Comparison of ENCODE assay signal across 12 mouse cellular contexts in genomic region chr4:135069818-135070217, GRCm38 (mm10). TPM values are rescaled to one million over a fixed set of nuclear protein-coding genes. Genes with fewer than 3 reads are reported as not detected.
DNase-seq lines count a peak whose midpoint lies in the region; ATAC-seq and TF ChIP-seq lines count a peak whose summit lies in the region.
"Had no signal": no experiment of that assay in that cellular context is flagged by ENCODE, and none has a peak within 500 bp of the region (broad histone marks: within the 10 kb centered on the region; RNA-seq: fewer than 3 reads in every experiment).

No protein-coding gene starts in this region.

- no peaks in the 10 kb centered on the region for H3K9me3 ChIP-seq in midbrain, embryonic 14.5 days (ENCODE audit: control insufficient read depth, low read length)
- H3K9me3 ChIP-seq: G1E had no signal

- intact Hi-C loops in gastrocnemius, postnatal 14 days (cut with DNase I; ENCODE audit: low total_unique reads), result loop anchor here (10.0 kb wide), 2 partner anchors 125 to 135 kb away; no protein-coding TSS in a partner anchor
- intact Hi-C loops in gastrocnemius, postnatal 36 days (cut with DNase I), result loop anchor here (5.0 kb wide), 2 partner anchors 82 to 123 kb away; no protein-coding TSS in a partner anchor

- TF ChIP-seq POLR2A in lung, adult 2 months (IDR thresholded peaks at IDR 0.05; ENCODE audit: borderline replicate concordance, extremely low read depth, low read depth, low read length), result no peak

- H3K4me2 ChIP-seq in midbrain, embryonic 14.5 days (ENCODE audit: low read length), result no peak overlapping the region

- H3K27me3 ChIP-seq in splenic B cell, adult 2 months (ENCODE audit: control insufficient read depth, insufficient read depth, low read length, poor library complexity, severe bottlenecking), result no peaks in the 10 kb centered on the region
- no peaks in the 10 kb centered on the region for H3K27me3 ChIP-seq in midbrain, embryonic 14.5 days (ENCODE audit: control insufficient read depth, insufficient read depth, low read length)

- H3K4me1 ChIP-seq in lung, adult 2 months (ENCODE audit: control insufficient read depth, insufficient read depth, low read length), result no peaks in the 10 kb centered on the region
- no peaks in the 10 kb centered on the region for H3K4me1 ChIP-seq in midbrain, embryonic 14.5 days (ENCODE audit: control insufficient read depth, insufficient read depth, low read length)

- no peaks in the 10 kb centered on the region for H3K36me3 ChIP-seq in splenic B cell, adult 2 months (ENCODE audit: control insufficient read depth, insufficient read depth, low read length, poor library complexity, severe bottlenecking)
- no peaks in the 10 kb centered on the region for H3K36me3 ChIP-seq in midbrain, embryonic 14.5 days (ENCODE audit: control insufficient read depth, insufficient read depth, low read length)
- H3K36me3 ChIP-seq: G1E had no signal

- no peak overlapping the region for H3K4me3 ChIP-seq in lung, adult 2 months (replicated peaks; ENCODE audit: extremely low read depth, low read depth, low read length)
- no peak overlapping the region for H3K4me3 ChIP-seq in midbrain, embryonic 14.5 days (replicated peaks; ENCODE audit: low read depth, low read length)
- H3K4me3 ChIP-seq: layer of hippocampus, adult 2 months had no signal

- ATAC-seq in midbrain, embryonic 14.5 days (ENCODE audit: low FRiP score, low TSS enrichment), result no peak

- no peak overlapping the region for H3K27ac ChIP-seq in midbrain, embryonic 14.5 days (replicated peaks; ENCODE audit: low read depth, low read length)
- H3K27ac ChIP-seq: layer of hippocampus, adult 2 months had no signal

- peak; percentile 46 for DNase-seq in gastrocnemius, postnatal 14 days
- DNase-seq in gastrocnemius, postnatal 36 days, result no peak
- peak; percentile 33 for DNase-seq in thymus, postnatal 25 days
- DNase-seq in thymus, postnatal 0 days (ENCODE audit: low spot score), result no peak
- peak; percentile 17 for DNase-seq in lung, adult 2 months
- DNase-seq in splenic B cell, adult 2 months (ENCODE audit: low read depth, low spot score), result peak; percentile 43
- no peak for DNase-seq in midbrain, embryonic 14.5 days
- DNase-seq in right cerebral cortex, adult 18-20 months, result no peak
- DNase-seq: cerebellum, postnatal 36 days had no signal

- no peak overlapping the region for H3K9ac ChIP-seq in midbrain, embryonic 14.5 days (replicated peaks; ENCODE audit: low read length)

- no peak for TF ChIP-seq CTCF in lung, adult 2 months (IDR thresholded peaks at IDR 0.05; ENCODE audit: insufficient read depth, low read length)

- 61% methylated on average over 18 of the region's 18 CpGs for WGBS in lung, adult 2 months
- WGBS in midbrain, embryonic 14.5 days, result 75% methylated on average over 18 of the region's 18 CpGs

RNA-seq across cellular contexts. Expression of gene Runx3, which starts 50.6 kb away (rescaled TPM):
- total RNA-seq in gastrocnemius, postnatal 14 days (2021), result under 1 TPM; 0.22 to 0.41 TPM
- under 1 TPM; 0.12 to 0.23 TPM for total RNA-seq in gastrocnemius, postnatal 36 days (2021)
- polyA plus RNA-seq in thymus, postnatal 0 days (2015; fragmentation: Nextera tagmentation; extraction: Ambion mirVana), result 4.8 and 7.9 TPM in 2 replicates
- polyA plus RNA-seq in lung, adult 2 months (2012; rRNA removed), result 2.8 and 3.5 TPM in 2 replicates
- not detected in 2 replicates for polyA plus RNA-seq in midbrain, embryonic 14.5 days (2014; fragmentation: Nextera tagmentation; extraction: Ambion mirVana)
- total RNA-seq: layer of hippocampus, adult 2 months had no signal
- polyA plus RNA-seq: frontal cortex, adult 2 months had no signal

Comparison
In these comparisons a context has a peak if more than half of its experiments do, and no peak if none do; other contexts are left out.
1. DNase-seq: peak in gastrocnemius, postnatal 14 days (single experiment), thymus, postnatal 25 days (single experiment), lung, adult 2 months (single experiment) and splenic B cell, adult 2 months (single experiment); none in gastrocnemius, postnatal 36 days (0 of 2), thymus, postnatal 0 days (single experiment), midbrain, embryonic 14.5 days (single experiment) and right cerebral cortex, adult 18-20 months (single experiment).